Mouse (Mus musculus) ovary, postnatal 14 days (tissue): Measurements from ENCODE around the gene Ikzf4.

Source experiments
- DNase-seq: peaks from one replicate; pipeline ENCODE4 v3.0.0; 2022; ENCODE audit warnings: low spot score

Gene Ikzf4

GRCm38 (mm10) chr10:128645111-128646011 lies at the start of gene Ikzf4:
Gene Ikzf4, minus strand, starts transcription at chr10:128645991.
- DNase-seq = no peak

- DNase-seq = no peak
Measured at GRCm38 (mm10) chr10:128695411-128695991, 49.7 kb upstream of the Ikzf4 start.

- no peak for DNase-seq
Measured at GRCm38 (mm10) chr10:128674469-128675008, 28.7 kb upstream of the Ikzf4 start.

- peak; percentile 57 for DNase-seq
Measured at GRCm38 (mm10) chr10:128673763-128674468, 28.1 kb upstream of the Ikzf4 start, which contains the start of gene Suox. Gene Suox, minus strand, starts transcription at chr10:128674073.

GRCm38 (mm10) chr10:128671148-128671547 lies 25.4 kb upstream of the Ikzf4 start:
- no peak for DNase-seq

- peak; percentile 56 for DNase-seq
Measured at GRCm38 (mm10) chr10:128668790-128669672, 23.2 kb upstream of the Ikzf4 start.

- no peak for DNase-seq
Measured at GRCm38 (mm10) chr10:128665806-128666205, 20.0 kb upstream of the Ikzf4 start.

GRCm38 (mm10) chr10:128665307-128665706 lies 19.5 kb upstream of the Ikzf4 start:
- no peak for DNase-seq

GRCm38 (mm10) chr10:128664808-128665207 lies 19.0 kb upstream of the Ikzf4 start:
- no peak for DNase-seq

- DNase-seq = no peak
Measured at GRCm38 (mm10) chr10:128663441-128664220, 17.8 kb upstream of the Ikzf4 start.

GRCm38 (mm10) chr10:128662465-128662864 lies 16.7 kb upstream of the Ikzf4 start:
- DNase-seq = no peak

- DNase-seq = no peak
Measured at GRCm38 (mm10) chr10:128659490-128659889, 13.7 kb upstream of the Ikzf4 start.

- no peak for DNase-seq
Measured at GRCm38 (mm10) chr10:128657844-128658243, 12.1 kb upstream of the Ikzf4 start.

GRCm38 (mm10) chr10:128656731-128657130 lies 10.9 kb upstream of the Ikzf4 start:
- no peak for DNase-seq

- DNase-seq = no peak
Measured at GRCm38 (mm10) chr10:128655254-128655653, 9.5 kb upstream of the Ikzf4 start.

GRCm38 (mm10) chr10:128653866-128654265 lies 8.1 kb upstream of the Ikzf4 start:
- no peak for DNase-seq

- DNase-seq = no peak
Measured at GRCm38 (mm10) chr10:128646139-128647089, 623 bp upstream of the Ikzf4 start.

GRCm38 (mm10) chr10:128642749-128643148 lies 3.0 kb downstream of the Ikzf4 start:
- no peak for DNase-seq

GRCm38 (mm10) chr10:128641871-128642270 lies 3.9 kb downstream of the Ikzf4 start:
- no peak for DNase-seq
